Mouse (Mus musculus) embryonic fibroblast, embryonic 13.5 days (primary cell): Measurements from ENCODE around the gene Frmd4b.

Experiments used
- CTCF ChIP-seq: IDR thresholded peaks from 2 replicates; pipeline ENCODE4 v1.5.1; 2011; ENCODE audit warnings: mild to moderate bottlenecking, control low read depth, low read length, moderate library complexity, borderline replicate concordance; ENCODE audit not compliant: insufficient read depth
- POLR2A ChIP-seq: IDR thresholded peaks from 2 replicates; pipeline ENCODE4 v1.6.1; 2011; ENCODE audit warnings: low read depth, mild to moderate bottlenecking, control low read depth, low read length, moderate library complexity

- TF ChIP-seq POLR2A (no peak), CTCF (no peak)
Measured at GRCm38 (mm10) chr6:97370947-97371346, 246.4 kb downstream of the Frmd4b start.
